Mouse (Mus musculus): Measurements from ENCODE around the gene Olfr1390.
"Not testable (repeated sequence)": the region's sequence is repeated elsewhere in the genome, so short reads cannot be mapped to it uniquely, and the experiment has no call there.

Olfr1390 gene

DNA sequence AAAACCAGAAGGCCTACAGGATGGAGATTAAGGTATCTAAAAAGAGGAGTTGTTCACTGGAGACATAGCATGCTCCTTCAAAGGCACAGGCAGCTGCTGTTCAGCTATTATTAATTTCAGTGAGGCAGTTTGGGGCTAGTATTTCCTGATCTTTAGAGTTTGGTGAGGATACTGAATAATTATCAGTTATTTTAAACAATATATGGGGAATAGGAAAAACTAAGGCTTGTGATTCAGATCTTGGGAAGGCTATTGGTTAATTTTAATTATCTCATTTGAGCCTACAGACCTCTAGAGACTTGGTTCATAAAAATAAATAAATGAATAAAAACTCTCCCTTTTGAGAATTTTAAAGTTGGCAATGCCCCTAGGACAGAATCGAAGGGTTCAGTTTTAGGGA lies at the start of gene Olfr1390:
TSS of gene Olfr1390 (plus strand) at position 301 of the 400 bp plus-strand sequence.
- DNase-seq (ENCODE audit: low read depth, low spot score), result no peak

GRCm38 (mm10) chr11:49287251-49287650 lies 47.7 kb upstream of the Olfr1390 start:
- DNase-seq (ENCODE audit: low read depth, low spot score), result peak; percentile 74

- peak; percentile 81 for DNase-seq (ENCODE audit: low read depth, low spot score)
These were observed 42.2 kb upstream of the Olfr1390 start for GRCm38 (mm10) chr11:49292777-49293176.

DNA sequence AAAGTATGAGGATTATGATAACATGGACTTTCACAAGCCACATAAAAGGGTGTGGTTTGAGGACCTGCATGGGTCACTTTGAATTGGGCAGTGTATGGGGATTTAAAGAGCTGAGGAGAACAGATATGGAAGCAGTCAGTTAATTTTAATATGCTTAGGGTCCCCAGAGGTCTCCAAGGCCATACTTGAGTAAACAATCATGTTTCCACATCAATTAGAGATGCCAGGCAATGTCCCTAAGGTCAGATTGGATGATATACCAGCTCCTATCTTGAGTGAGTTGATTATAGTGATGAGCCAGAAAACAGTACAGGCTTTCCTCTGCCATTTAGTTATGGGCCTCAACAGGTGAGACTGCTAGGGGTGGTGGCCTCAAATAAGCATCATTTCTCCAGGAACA lies 30.5 kb upstream of the Olfr1390 start, which contains the start of gene Olfr10:
TSS of gene Olfr10 (plus strand) at position 301 of the 400 bp plus-strand sequence.
- DNase-seq (ENCODE audit: low read depth, low spot score), result no peak

DNA sequence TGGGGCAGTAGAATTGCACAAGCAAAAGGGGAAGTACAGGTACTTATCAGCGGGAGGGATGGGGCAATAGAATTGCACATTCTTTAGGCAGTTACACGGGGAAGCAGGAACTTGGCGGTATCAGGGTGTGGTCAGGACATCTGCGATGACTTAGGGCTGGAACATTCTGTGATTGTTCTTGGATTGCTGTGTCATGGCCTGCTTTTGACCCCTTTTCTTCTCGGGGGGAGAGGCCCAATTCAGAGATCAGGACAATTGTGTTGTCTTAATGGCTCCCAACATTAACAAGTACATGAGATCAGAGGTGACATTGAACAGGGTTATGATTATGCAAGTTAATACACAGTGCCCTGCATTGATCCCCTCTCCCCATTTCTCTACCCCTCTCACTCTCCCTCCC lies 26.4 kb upstream of the Olfr1390 start:
- DNase-seq (ENCODE audit: low read depth, low spot score), result not testable (repeated sequence)

GRCm38 (mm10) chr11:49322442-49322841 lies 12.5 kb upstream of the Olfr1390 start, which contains the start of gene Olfr1391:
TSS of gene Olfr1391 (plus strand) at chr11:49322742.
- DNase-seq (ENCODE audit: low read depth, low spot score), result no peak

DNA sequence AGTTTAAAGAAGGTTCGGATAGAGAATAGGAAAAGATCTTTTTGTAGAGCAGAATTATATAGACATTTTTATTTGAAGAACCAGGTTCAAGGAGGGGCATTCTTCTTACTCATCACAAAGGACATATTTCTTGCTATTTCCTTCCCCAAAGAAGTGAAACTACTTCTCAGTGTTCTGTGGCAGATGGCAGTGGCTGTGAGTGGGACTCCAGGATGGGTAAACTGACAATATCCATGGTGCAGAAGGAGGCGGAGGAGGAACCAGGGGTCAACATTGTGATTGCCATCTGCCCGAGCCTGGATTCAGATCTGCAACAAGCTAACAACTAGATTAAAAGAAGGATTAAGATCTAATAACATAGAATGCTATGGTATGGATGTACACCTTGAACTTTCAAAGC lies 8.3 kb upstream of the Olfr1390 start:
- peak; percentile 63 for DNase-seq (ENCODE audit: low read depth, low spot score)

- DNase-seq (ENCODE audit: low read depth, low spot score), result peak; percentile 55
These were observed 5.3 kb upstream of the Olfr1390 start for GRCm38 (mm10) chr11:49329686-49330085.

DNA sequence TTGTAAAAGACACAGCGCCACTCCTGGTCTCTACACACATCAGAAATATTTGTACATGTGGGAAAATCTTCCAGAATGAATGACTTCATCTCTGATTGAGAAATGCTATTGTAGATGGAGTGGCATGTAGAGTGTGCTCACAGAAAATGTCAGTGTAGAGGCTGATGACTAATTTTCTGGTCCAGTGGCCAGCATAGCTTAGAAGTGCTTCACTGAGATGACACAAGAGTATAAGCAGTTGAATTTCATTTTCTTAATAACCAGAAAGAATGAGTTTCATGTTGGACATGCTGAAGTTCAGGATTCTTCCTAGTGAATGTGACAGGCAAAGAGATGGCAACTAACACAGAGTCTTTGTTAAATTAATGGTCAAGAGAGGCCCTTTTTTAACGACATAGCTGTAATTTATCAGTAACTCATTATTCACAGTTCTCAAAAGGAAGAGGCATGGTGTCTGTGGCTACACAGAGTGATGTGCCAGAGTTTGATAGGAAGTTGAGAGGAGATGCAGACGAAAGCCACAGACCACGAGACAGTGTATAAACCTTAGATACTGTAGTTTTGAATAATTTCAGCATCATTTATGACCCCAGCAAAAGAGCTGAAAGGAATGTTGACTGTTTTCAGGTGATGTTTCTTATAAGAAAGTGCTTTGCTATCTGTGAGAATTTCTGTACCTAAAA lies 2.3 kb downstream of the Olfr1390 start:
- no peak for DNase-seq (ENCODE audit: low read depth, low spot score)

GRCm38 (mm10) chr11:49383133-49383532 lies 48.1 kb downstream of the Olfr1390 start:
- no peak for DNase-seq (ENCODE audit: low read depth, low spot score)

- not testable (repeated sequence) for DNase-seq (ENCODE audit: low read depth, low spot score)
These were observed 51.1 kb downstream of the Olfr1390 start for GRCm38 (mm10) chr11:49386118-49386517.
